ENCODE assay signal across 9 mouse cellular contexts in genomic region chrX:11088506-11088905, GRCm38 (mm10).
DNase-seq lines count a peak whose midpoint lies in the region; ATAC-seq lines count a peak whose summit lies in the region.
"Had no signal": no experiment of that assay in that cellular context is flagged by ENCODE, and none has a peak within 500 bp of the region (broad histone marks: within the 10 kb centered on the region; RNA-seq: fewer than 3 reads in every experiment).

No protein-coding gene starts in this region.

- H3K27me3 ChIP-seq in intestine, embryonic 15.5 days (replicated peaks): no peaks in the 10 kb centered on the region
- H3K27me3 ChIP-seq in intestine, embryonic 16.5 days (replicated peaks; ENCODE audit: control insufficient read depth, insufficient read depth, low read length): no peaks in the 10 kb centered on the region
- no peaks in the 10 kb centered on the region for H3K27me3 ChIP-seq in embryonic facial prominence, embryonic 15.5 days
- no peaks in the 10 kb centered on the region for H3K27me3 ChIP-seq in hindbrain, embryonic 15.5 days
- H3K27me3 ChIP-seq in neural tube, embryonic 13.5 days: no peaks in the 10 kb centered on the region
- H3K27me3 ChIP-seq: liver, embryonic 15.5 days had no signal

- 0 out of 2 replicates have a peak overlapping the region, but pooled peaks have one; percentile 9 for H3K4me2 ChIP-seq in intestine, embryonic 15.5 days (replicated peaks)
- H3K4me2 ChIP-seq in intestine, embryonic 16.5 days (ENCODE audit: low read depth, low read length): no peak overlapping the region
- H3K4me2 ChIP-seq in embryonic facial prominence, embryonic 15.5 days (replicated peaks): peak overlapping the region; percentile 42
- H3K4me2 ChIP-seq in hindbrain, embryonic 15.5 days: peak overlapping the region; percentile 38
- H3K4me2 ChIP-seq in neural tube, embryonic 13.5 days: peak overlapping the region; percentile 36; the same call in 1 of the 2 replicates

- H3K27ac ChIP-seq in intestine, embryonic 15.5 days: no peak overlapping the region
- H3K27ac ChIP-seq in intestine, embryonic 16.5 days (ENCODE audit: low read length): no peak overlapping the region
- no peak overlapping the region for H3K27ac ChIP-seq in embryonic facial prominence, embryonic 15.5 days (replicated peaks)
- H3K27ac ChIP-seq in hindbrain, embryonic 15.5 days (replicated peaks): no peak overlapping the region
- H3K27ac ChIP-seq in neural tube, embryonic 13.5 days (replicated peaks): no peak overlapping the region
- H3K27ac ChIP-seq: layer of hippocampus, adult 2 months; liver, embryonic 15.5 days had no signal

- no peaks in the 10 kb centered on the region for H3K36me3 ChIP-seq in intestine, embryonic 15.5 days
- H3K36me3 ChIP-seq in intestine, embryonic 16.5 days (ENCODE audit: control insufficient read depth, insufficient read depth, low read length): no peaks in the 10 kb centered on the region
- H3K36me3 ChIP-seq in embryonic facial prominence, embryonic 15.5 days: no peaks in the 10 kb centered on the region
- H3K36me3 ChIP-seq in hindbrain, embryonic 15.5 days: no peaks in the 10 kb centered on the region
- H3K36me3 ChIP-seq in neural tube, embryonic 13.5 days: no peaks in the 10 kb centered on the region
- H3K36me3 ChIP-seq: liver, embryonic 15.5 days had no signal

- no peak for DNase-seq in ovary, postnatal 14 days (ENCODE audit: low spot score)
- no peak for DNase-seq in cerebellum, adult 9-11 months

- no peak for ATAC-seq in intestine, embryonic 15.5 days
- ATAC-seq in intestine, embryonic 16.5 days: no peak
- no peak for ATAC-seq in embryonic facial prominence, embryonic 15.5 days (ENCODE audit: insufficient number of reproducible peaks, low FRiP score, low TSS enrichment, low read depth)
- no peak for ATAC-seq in hindbrain, embryonic 15.5 days (ENCODE audit: low FRiP score, low read depth)
- no peak for ATAC-seq in neural tube, embryonic 13.5 days (ENCODE audit: low read depth)

- WGBS in intestine, embryonic 15.5 days: 63% methylated on average over 10 of the region's 10 CpGs
- WGBS in intestine, embryonic 16.5 days: 48% methylated on average over 10 of the region's 10 CpGs
- WGBS in embryonic facial prominence, embryonic 15.5 days: 30% methylated on average over 10 of the region's 10 CpGs
- WGBS in hindbrain, embryonic 15.5 days: 44% methylated on average over 10 of the region's 10 CpGs
- WGBS in neural tube, embryonic 13.5 days: 38% methylated on average over 10 of the region's 10 CpGs

- no peaks in the 10 kb centered on the region for H3K9me3 ChIP-seq in intestine, embryonic 15.5 days
- no peaks in the 10 kb centered on the region for H3K9me3 ChIP-seq in intestine, embryonic 16.5 days (ENCODE audit: control insufficient read depth, low read length)
- no peaks in the 10 kb centered on the region for H3K9me3 ChIP-seq in embryonic facial prominence, embryonic 15.5 days (replicated peaks)
- no peaks in the 10 kb centered on the region for H3K9me3 ChIP-seq in hindbrain, embryonic 15.5 days
- no peaks in the 10 kb centered on the region for H3K9me3 ChIP-seq in neural tube, embryonic 13.5 days
- H3K9me3 ChIP-seq: liver, embryonic 15.5 days had no signal

- no peak overlapping the region for H3K9ac ChIP-seq in intestine, embryonic 15.5 days
- H3K9ac ChIP-seq in intestine, embryonic 16.5 days (ENCODE audit: low read depth, low read length): no peak overlapping the region
- H3K9ac ChIP-seq in embryonic facial prominence, embryonic 15.5 days: no peak overlapping the region
- H3K9ac ChIP-seq in hindbrain, embryonic 15.5 days: no peak overlapping the region
- no peak overlapping the region for H3K9ac ChIP-seq in neural tube, embryonic 13.5 days
- H3K9ac ChIP-seq: liver, embryonic 15.5 days had no signal

- H3K4me3 ChIP-seq in intestine, embryonic 15.5 days (replicated peaks): no peak overlapping the region
- H3K4me3 ChIP-seq in intestine, embryonic 16.5 days (ENCODE audit: low read length): no peak overlapping the region
- H3K4me3 ChIP-seq in embryonic facial prominence, embryonic 15.5 days (replicated peaks): peak overlapping the region; percentile 16; the same call in 1 of the 2 replicates
- no peak overlapping the region for H3K4me3 ChIP-seq in hindbrain, embryonic 15.5 days
- no peak overlapping the region for H3K4me3 ChIP-seq in neural tube, embryonic 13.5 days
- H3K4me3 ChIP-seq: liver, embryonic 15.5 days had no signal

- no peaks in the 10 kb centered on the region for H3K4me1 ChIP-seq in intestine, embryonic 15.5 days (replicated peaks)
- no peaks in the 10 kb centered on the region for H3K4me1 ChIP-seq in intestine, embryonic 16.5 days (ENCODE audit: control insufficient read depth, insufficient read depth, low read length)
- H3K4me1 ChIP-seq in embryonic facial prominence, embryonic 15.5 days: no peaks in the 10 kb centered on the region
- H3K4me1 ChIP-seq in hindbrain, embryonic 15.5 days (replicated peaks): no peaks in the 10 kb centered on the region
- H3K4me1 ChIP-seq in neural tube, embryonic 13.5 days (replicated peaks): peaks cover 5% of the 10 kb centered on the region; the same call in 1 of the 2 replicates
- H3K4me1 ChIP-seq: liver, embryonic 15.5 days had no signal
